Mouse (Mus musculus): ENCODE results near the gene Trim7. TPM values are rescaled to one million over a fixed set of nuclear protein-coding genes. Genes with fewer than 3 reads are reported as not detected.

Trim7 gene
- polyA plus RNA-seq, 1 experiment from 2014 or later = 0.16 TPM

Other genes starting within 250 kb of the Trim7 start
- gene Rack1, start 25.8 kb upstream of the Trim7 start, polyA plus RNA-seq (2016; fragmentation: Nextera tagmentation; extraction: Ambion mirVana) = 838 and 844 TPM in 2 replicates
- gene Trim41, start 8.8 kb upstream of the Trim7 start, polyA plus RNA-seq (2016; fragmentation: Nextera tagmentation; extraction: Ambion mirVana) = 4.2 and 4.6 TPM in 2 replicates
- 3.0 and 5.7 TPM in 2 replicates for gene Gm12184, start 515 bp downstream of the Trim7 start, polyA plus RNA-seq (2016; fragmentation: Nextera tagmentation; extraction: Ambion mirVana)
- 1.1 TPM in 2 replicates for gene Irgm1, start 45.5 kb downstream of the Trim7 start, polyA plus RNA-seq (2016; fragmentation: Nextera tagmentation; extraction: Ambion mirVana)
- 0.14 TPM in 1 of 2 replicates, not detected in the other for gene Gm5431, start 76.1 kb downstream of the Trim7 start, polyA plus RNA-seq (2016; fragmentation: Nextera tagmentation; extraction: Ambion mirVana)
- 1.7 and 1.8 TPM in 2 replicates for gene Psme2b, start 120.0 kb downstream of the Trim7 start, polyA plus RNA-seq (2016; fragmentation: Nextera tagmentation; extraction: Ambion mirVana)
- not detected in 2 replicates for gene Olfr56, start 152.7 kb downstream of the Trim7 start, polyA plus RNA-seq (2016; fragmentation: Nextera tagmentation; extraction: Ambion mirVana)
- gene 9930111J21Rik1, start 153.3 kb downstream of the Trim7 start, polyA plus RNA-seq (2016; fragmentation: Nextera tagmentation; extraction: Ambion mirVana) = 0.26 and 0.30 TPM in 2 replicates
- not detected in 2 replicates for gene Gm12185, start 166.1 kb downstream of the Trim7 start, polyA plus RNA-seq (2016; fragmentation: Nextera tagmentation; extraction: Ambion mirVana)
- not detected in 2 replicates for gene Tgtp1, start 168.0 kb downstream of the Trim7 start, polyA plus RNA-seq (2016; fragmentation: Nextera tagmentation; extraction: Ambion mirVana)
- gene 9930111J21Rik2, start 225.1 kb downstream of the Trim7 start, polyA plus RNA-seq (2016; fragmentation: Nextera tagmentation; extraction: Ambion mirVana) = 0.16 and 0.20 TPM in 2 replicates
- gene Tgtp2, start 238.1 kb downstream of the Trim7 start, polyA plus RNA-seq (2016; fragmentation: Nextera tagmentation; extraction: Ambion mirVana) = not detected in 2 replicates

Measured in embryonic facial prominence, embryonic 10.5 days (tissue).